In the genomic region with DNA sequence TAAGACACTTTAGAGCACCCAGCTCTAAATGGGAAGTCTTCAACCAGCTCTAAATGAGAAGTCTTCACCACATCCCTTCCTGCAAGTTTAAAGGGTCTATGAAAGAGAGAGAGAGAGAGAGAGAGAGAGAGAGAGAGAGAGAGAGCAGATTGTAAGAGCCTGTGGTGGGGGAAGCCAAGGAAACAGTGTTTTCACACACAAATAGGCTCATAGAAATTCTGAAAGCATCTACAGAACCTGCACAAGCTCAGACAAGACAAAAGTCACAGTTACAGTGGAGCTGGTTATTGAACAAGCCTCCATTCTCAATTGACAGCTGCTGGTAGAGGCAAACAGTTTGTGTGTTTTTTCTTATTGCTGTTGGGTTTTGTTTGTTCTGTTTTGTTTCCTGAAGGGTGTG, we compare ENCODE assay signal across 28 mouse cellular contexts.
"Had no signal": no experiment of that assay in that cellular context is flagged by ENCODE, and none has a peak within 500 bp of the region (broad histone marks: within the 10 kb centered on the region; RNA-seq: fewer than 3 reads in every experiment).

No protein-coding gene starts in this region.

- ATAC-seq: forebrain, embryonic 13.5 days; forebrain, embryonic 14.5 days; forebrain, embryonic 15.5 days; forebrain, embryonic 16.5 days; forebrain, postnatal 0 days had no signal

- H3K9ac ChIP-seq: embryonic facial prominence, embryonic 12.5 days; embryonic facial prominence, embryonic 13.5 days; embryonic facial prominence, embryonic 15.5 days; forebrain, embryonic 12.5 days; forebrain, embryonic 13.5 days; forebrain, embryonic 15.5 days; forebrain, postnatal 0 days had no signal

- H3K27ac ChIP-seq: embryonic facial prominence, embryonic 10.5 days; embryonic facial prominence, embryonic 12.5 days; embryonic facial prominence, embryonic 13.5 days; embryonic facial prominence, embryonic 15.5 days; forebrain, embryonic 10.5 days; forebrain, embryonic 12.5 days; forebrain, embryonic 13.5 days; forebrain, embryonic 15.5 days; gastrocnemius, adult 2 months had no signal

- H3K9me3 ChIP-seq: embryonic facial prominence, embryonic 10.5 days; embryonic facial prominence, embryonic 12.5 days; embryonic facial prominence, embryonic 13.5 days; embryonic facial prominence, embryonic 15.5 days; forebrain, embryonic 10.5 days; forebrain, embryonic 12.5 days; forebrain, embryonic 13.5 days; forebrain, embryonic 15.5 days had no signal

- H3K4me1 ChIP-seq: embryonic facial prominence, embryonic 10.5 days; embryonic facial prominence, embryonic 12.5 days; embryonic facial prominence, embryonic 13.5 days; embryonic facial prominence, embryonic 15.5 days; forebrain, embryonic 10.5 days; forebrain, embryonic 12.5 days; forebrain, embryonic 13.5 days; forebrain, embryonic 15.5 days had no signal

- H3K27me3 ChIP-seq: embryonic facial prominence, embryonic 12.5 days; embryonic facial prominence, embryonic 13.5 days; embryonic facial prominence, embryonic 15.5 days; forebrain, embryonic 12.5 days; forebrain, embryonic 13.5 days; forebrain, embryonic 15.5 days had no signal

- H3K4me2 ChIP-seq: embryonic facial prominence, embryonic 12.5 days; embryonic facial prominence, embryonic 13.5 days; embryonic facial prominence, embryonic 15.5 days; forebrain, embryonic 12.5 days; forebrain, embryonic 13.5 days; forebrain, embryonic 15.5 days had no signal

- H3K36me3 ChIP-seq: embryonic facial prominence, embryonic 10.5 days; embryonic facial prominence, embryonic 12.5 days; embryonic facial prominence, embryonic 13.5 days; embryonic facial prominence, embryonic 15.5 days; forebrain, embryonic 10.5 days; forebrain, embryonic 12.5 days; forebrain, embryonic 15.5 days had no signal

- H3K4me3 ChIP-seq: embryonic facial prominence, embryonic 10.5 days; embryonic facial prominence, embryonic 12.5 days; embryonic facial prominence, embryonic 13.5 days; embryonic facial prominence, embryonic 15.5 days; erythroblast, embryonic 14.5 days; forebrain, embryonic 10.5 days; forebrain, embryonic 12.5 days; forebrain, embryonic 13.5 days; forebrain, embryonic 15.5 days; gastrocnemius, adult 2 months had no signal

- DNase-seq: cerebellum, adult 2 months; cerebellum, adult 8-10 months; cerebellum, adult 9-10 months; cerebellum, adult 9-11 months; cerebellum, postnatal 10 days; cerebellum, postnatal 14 days; cerebellum, postnatal 25 days; cerebellum, postnatal 36 days; embryo, embryonic 11 days; forebrain, postnatal 0 days; gastrocnemius, adult 2 months; gastrocnemius, postnatal 10 days; gastrocnemius, postnatal 14 days; gastrocnemius, postnatal 25 days; gastrocnemius, postnatal 36 days; heart, adult 11 months; heart, adult 18-20 months had no signal
